Mouse (Mus musculus) C2C12 (cell line): ENCODE measurements around the gene Ogfrl1. TPM values are rescaled to one million over a fixed set of nuclear protein-coding genes. Genes with fewer than 3 reads are reported as not detected.
"Not testable (repeated sequence)": the region's sequence is repeated elsewhere in the genome, so short reads cannot be mapped to it uniquely, and the experiment has no call there.

Experiments
- H3K27me3 ChIP-seq: one replicate; pipeline ENCODE4 v1.6.1; 2011; ENCODE audit not compliant: control insufficient read depth, insufficient read depth, insufficient read length
- H3K36me3 ChIP-seq: one replicate; pipeline ENCODE4 v1.6.1; 2011; ENCODE audit not compliant: control insufficient read depth, insufficient read depth
- H3K4me3 ChIP-seq: one replicate; pipeline ENCODE4 v1.5.1; 2011; ENCODE audit warnings: mild to moderate bottlenecking, control low read depth; ENCODE audit not compliant: poor library complexity, insufficient read depth, severe bottlenecking
- H3K79me2 ChIP-seq: one replicate; pipeline ENCODE4 v1.6.1; 2011; ENCODE audit not compliant: control insufficient read depth, insufficient read depth
- H3K79me3 ChIP-seq: one replicate; pipeline ENCODE4 v1.6.1; 2011; ENCODE audit warnings: low read depth, control low read depth
- H3ac ChIP-seq: one replicate; pipeline ENCODE3; 2011; ENCODE audit warnings: low read depth; ENCODE audit not compliant: control insufficient read depth, insufficient read length
- CEBPB ChIP-seq: IDR thresholded peaks from one replicate; pipeline ENCODE4 v1.6.1; 2011; ENCODE audit warnings: low read depth, mild to moderate bottlenecking, control low read depth, moderate library complexity
- CTCF ChIP-seq: IDR thresholded peaks from one replicate; pipeline ENCODE4 v1.5.1; 2011; ENCODE audit not compliant: control insufficient read depth, insufficient read depth, insufficient read length
- FOSL1 ChIP-seq: IDR thresholded peaks from one replicate; pipeline ENCODE4 v1.8.0; 2011; ENCODE audit warnings: mild to moderate bottlenecking, low read length; ENCODE audit not compliant: poor library complexity, insufficient read depth, severe bottlenecking
- MAX ChIP-seq: IDR thresholded peaks from one replicate; pipeline ENCODE4 v1.6.1; 2011; ENCODE audit warnings: mild to moderate bottlenecking, control low read depth
- MYOD1 ChIP-seq: IDR thresholded peaks from one replicate; pipeline ENCODE4 v1.6.1; 2011; ENCODE audit warnings: low read depth; ENCODE audit not compliant: control insufficient read depth, insufficient read length
- MYOG ChIP-seq: IDR thresholded peaks from one replicate; pipeline ENCODE4 v1.6.1; 2011; ENCODE audit not compliant: control insufficient read depth, insufficient read length; ENCODE audit errors: extremely low read depth
- USF1 ChIP-seq: IDR thresholded peaks from one replicate; pipeline ENCODE4 v1.6.1; 2011; ENCODE audit warnings: low read depth, mild to moderate bottlenecking, control low read depth, moderate library complexity
- polyA plus RNA-seq: library from polyadenylated mRNA; unstranded; fragments of >200 nt; fragmentation: generic; extraction: Trizol; gene quantifications from one replicate; pipeline ENCODE4 v1.2.1, GENCODE M21; 2012; ENCODE audit warnings: missing spikeins

The Ogfrl1 gene
- polyA plus RNA-seq, 1 experiment: 1.5 TPM

DNA sequence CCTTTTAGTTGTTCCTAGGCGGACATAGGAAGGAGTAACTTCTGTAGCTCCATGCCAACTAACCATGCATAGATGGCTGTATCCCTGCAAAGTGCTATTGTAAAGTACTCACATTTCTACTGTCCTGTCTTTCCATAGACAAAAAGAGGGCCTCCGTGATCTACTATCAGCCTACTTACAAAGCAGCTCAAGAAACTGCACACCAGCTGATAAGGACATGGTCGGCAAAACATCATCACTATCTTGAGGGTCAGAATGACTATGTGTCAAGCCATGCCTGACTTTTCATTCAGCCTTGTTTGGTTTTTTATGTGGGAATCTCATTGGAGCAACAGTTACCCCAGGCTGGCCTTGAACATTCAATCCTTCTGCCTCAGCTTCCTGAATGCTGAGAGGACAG is 20.0 kb upstream of the Ogfrl1 start:
- no peaks in the 10 kb centered on the region for H3K36me3 ChIP-seq
- H3K4me3 ChIP-seq: no peak overlapping the region
- TF ChIP-seq USF1: no peak
- no peaks in the 10 kb centered on the region for H3K79me2 ChIP-seq
- H3K27me3 ChIP-seq: no peaks in the 10 kb centered on the region
- H3ac ChIP-seq: no peak overlapping the region
- H3K79me3 ChIP-seq: no peaks in the 10 kb centered on the region

DNA sequence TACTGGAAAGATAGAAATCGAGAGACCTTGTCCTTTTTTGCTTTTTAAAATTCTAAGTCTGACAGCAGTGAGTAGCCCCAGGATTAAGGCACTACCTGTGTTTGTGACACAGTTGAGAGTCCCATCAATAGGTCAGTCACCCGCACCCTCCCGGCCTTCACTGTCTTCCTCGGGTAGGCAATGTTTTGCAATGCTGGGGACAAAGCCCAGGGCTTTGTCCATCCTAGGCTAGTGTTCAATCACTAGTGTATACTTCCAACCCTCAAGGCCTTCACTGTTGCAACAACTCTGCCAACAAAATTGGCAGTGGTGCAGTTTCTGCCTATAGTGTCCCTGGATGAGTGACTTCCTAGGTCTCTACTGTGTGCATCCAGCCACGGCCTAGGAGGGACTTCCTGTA is 14.0 kb upstream of the Ogfrl1 start:
- TF ChIP-seq MYOD1: no peak
- Histone ChIP-seq H3K27me3 (no peaks in the 10 kb centered on the region), H3K4me3 (no peak overlapping the region), H3K79me3 (no peaks in the 10 kb centered on the region), H3ac (no peak overlapping the region), H3K79me2 (no peaks in the 10 kb centered on the region), H3K36me3 (no peaks in the 10 kb centered on the region)

DNA sequence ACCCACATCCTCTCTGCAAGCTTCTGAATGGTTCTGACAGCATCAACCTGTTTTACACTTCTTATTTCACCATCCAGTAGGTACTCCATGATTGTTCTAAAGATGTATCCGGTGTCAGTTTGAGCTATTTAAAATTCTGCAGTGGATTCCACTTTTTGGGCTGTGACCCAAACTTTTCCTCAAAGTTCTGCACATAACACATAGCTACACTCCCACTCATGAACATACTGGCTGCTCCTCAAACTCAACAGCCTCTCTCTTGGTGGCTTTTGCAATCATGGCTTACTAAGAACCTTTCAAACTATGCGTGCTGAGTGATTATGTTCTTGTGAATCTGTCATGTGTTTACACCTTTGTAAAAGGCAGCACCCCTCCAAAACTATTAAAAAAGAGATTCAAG is 12.4 kb upstream of the Ogfrl1 start:
- Histone ChIP-seq H3K79me2 (no peaks in the 10 kb centered on the region), H3K4me3 (no peak overlapping the region), H3K36me3 (no peaks in the 10 kb centered on the region), H3ac (no peak overlapping the region), H3K79me3 (no peaks in the 10 kb centered on the region), H3K27me3 (no peaks in the 10 kb centered on the region)
- TF ChIP-seq MYOD1 (no peak), MAX (no peak), MYOG (no peak), CEBPB (no peak), CTCF (no peak), USF1 (no peak), FOSL1 (no peak)

DNA sequence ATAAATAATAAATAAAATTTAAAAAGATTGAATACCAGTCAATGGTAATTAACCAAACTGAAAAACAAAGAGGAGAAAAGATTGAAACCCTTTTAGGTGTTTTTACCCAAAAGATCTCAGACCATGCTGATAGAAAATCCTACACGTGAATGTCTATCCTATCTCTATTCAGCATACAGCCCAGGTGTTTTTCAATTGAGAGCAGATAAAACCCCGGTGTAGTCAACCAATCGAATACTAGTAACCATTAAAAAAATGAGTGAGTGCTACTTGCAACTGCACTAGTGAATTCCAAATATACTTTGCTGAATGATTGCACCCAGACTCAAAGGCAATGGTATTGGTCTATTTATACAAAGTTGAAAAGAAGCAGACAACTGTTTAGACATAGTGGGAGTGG is 4.8 kb upstream of the Ogfrl1 start:
- TF ChIP-seq USF1 (no peak), MYOG (no peak), FOSL1 (no peak), MYOD1 (no peak), CEBPB (no peak), MAX (no peak), CTCF (no peak)

DNA sequence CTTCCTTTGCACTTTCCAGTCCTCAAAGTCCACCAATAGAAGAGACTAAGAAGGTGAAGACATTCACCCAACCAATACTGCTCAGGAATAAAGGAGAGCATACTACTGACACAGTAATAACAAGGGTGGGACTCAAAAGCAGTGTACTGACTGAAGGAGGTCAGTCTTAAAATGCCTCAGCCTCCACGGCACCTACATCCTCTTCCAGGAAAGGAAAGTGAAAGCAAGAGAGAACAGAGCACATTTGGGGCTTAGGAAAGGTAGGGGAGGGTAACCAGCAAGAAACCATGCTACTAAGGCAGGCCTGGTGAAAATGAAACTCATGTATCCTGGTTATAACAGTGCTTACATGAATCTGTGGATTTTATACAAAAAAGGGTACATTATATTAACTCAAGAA is 2.0 kb upstream of the Ogfrl1 start:
- H3K79me3 ChIP-seq: no peaks in the 10 kb centered on the region
- no peak overlapping the region for H3ac ChIP-seq
- H3K27me3 ChIP-seq: no peaks in the 10 kb centered on the region
- no peak for TF ChIP-seq MYOG
- TF ChIP-seq MYOD1: no peak
- TF ChIP-seq CEBPB: no peak
- no peak for TF ChIP-seq CTCF
- no peak for TF ChIP-seq USF1
- TF ChIP-seq FOSL1: no peak
- TF ChIP-seq MAX: no peak
- H3K36me3 ChIP-seq: no peaks in the 10 kb centered on the region
- no peaks in the 10 kb centered on the region for H3K79me2 ChIP-seq
- no peak overlapping the region for H3K4me3 ChIP-seq

More for the DNA sequence above, 4.8 kb upstream of the Ogfrl1 start:
- no peaks in the 10 kb centered on the region for H3K79me3 ChIP-seq
- H3K27me3 ChIP-seq: no peaks in the 10 kb centered on the region
- H3ac ChIP-seq: no peak overlapping the region
- no peaks in the 10 kb centered on the region for H3K79me2 ChIP-seq
- no peak overlapping the region for H3K4me3 ChIP-seq
- no peaks in the 10 kb centered on the region for H3K36me3 ChIP-seq

DNA sequence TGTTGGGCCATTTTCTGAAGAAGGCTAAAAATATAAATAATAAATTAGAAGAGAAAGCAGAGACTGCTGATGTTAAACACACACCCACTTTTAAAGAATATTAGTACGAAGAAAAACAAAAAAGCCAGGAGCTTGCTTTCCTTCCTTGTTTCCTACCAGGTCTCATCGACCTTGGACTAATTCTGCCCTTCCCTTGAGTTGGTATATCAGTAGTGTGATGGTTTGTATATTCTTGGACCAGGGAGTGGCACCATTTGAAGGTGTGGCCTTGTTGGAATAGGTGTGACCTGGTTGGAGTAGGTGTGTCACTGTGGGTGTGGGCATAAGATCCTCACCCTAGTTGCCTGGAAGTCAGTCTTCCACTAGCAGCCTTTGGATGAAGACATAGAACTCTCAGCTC is 3.2 kb downstream of the Ogfrl1 start:
- H3K4me3 ChIP-seq, H3K36me3 ChIP-seq, H3K27me3 ChIP-seq, H3ac ChIP-seq, H3K79me3 ChIP-seq, H3K79me2 ChIP-seq: not testable (repeated sequence)

DNA sequence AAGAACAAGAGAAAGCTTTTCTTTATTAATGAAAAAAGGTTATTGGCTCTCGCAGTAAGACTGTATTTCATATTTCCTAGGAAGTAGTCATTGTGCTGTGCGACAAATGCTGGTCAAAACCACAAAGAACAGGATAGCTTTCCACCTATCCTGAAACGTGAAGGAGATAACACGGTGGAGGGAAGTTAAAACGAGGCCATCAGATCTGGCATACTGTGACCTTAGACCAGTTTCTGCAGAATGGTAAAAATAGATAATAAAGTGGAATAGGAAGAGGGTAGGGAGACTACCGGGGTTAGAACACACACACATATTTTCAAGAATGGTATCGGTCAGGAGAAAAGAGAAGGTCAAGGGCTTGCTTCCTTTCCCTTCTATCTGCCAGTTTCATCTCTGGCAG is 5.8 kb downstream of the Ogfrl1 start:
- H3K79me2 ChIP-seq: no peaks in the 10 kb centered on the region
- no peaks in the 10 kb centered on the region for H3K79me3 ChIP-seq
- no peak overlapping the region for H3K4me3 ChIP-seq
- H3ac ChIP-seq: no peak overlapping the region
- peaks cover 11% of the 10 kb centered on the region for H3K27me3 ChIP-seq
- no peaks in the 10 kb centered on the region for H3K36me3 ChIP-seq
- TF ChIP-seq MAX (no peak), CEBPB (no peak), CTCF (no peak), MYOD1 (no peak), MYOG (no peak), FOSL1 (no peak), USF1 (no peak)
